Mouse (Mus musculus) hindbrain, embryonic 14.5 days (tissue): ENCODE results near the gene Psma3. TPM values are rescaled to one million over a fixed set of nuclear protein-coding genes. Genes with fewer than 3 reads are reported as not detected.

ENCODE experiments used
- ATAC-seq: fragments of 200-750 bp; cut with Nextera tagmentation; 2 replicates; pipeline ENCODE4 v1.8.0; 2017; ENCODE audit warnings: moderate number of reproducible peaks, mild to moderate bottlenecking, moderate TSS enrichment, moderate library complexity; ENCODE audit not compliant: low FRiP score
- DNase-seq: peaks from one replicate; pipeline ENCODE4 v3.0.0-alpha.2; 2015; ENCODE audit warnings: low spot score
- H3K27ac ChIP-seq: fragments of 300-500 bp; sonication (generic); 2 replicates; pipeline ENCODE4 v1.5.1; 2014; ENCODE audit warnings: mild to moderate bottlenecking, moderate library complexity
- H3K27me3 ChIP-seq: fragments of 300-500 bp; sonication (generic); 2 replicates; pipeline ENCODE4 v1.6.1; 2014; ENCODE audit warnings: mild to moderate bottlenecking, low read length, mixed read lengths; ENCODE audit not compliant: control insufficient read depth, insufficient read depth
- H3K36me3 ChIP-seq: fragments of 300-500 bp; sonication (generic); replicated peaks from 2 replicates; pipeline ENCODE4 v1.6.1; 2014; ENCODE audit not compliant: control insufficient read depth, insufficient read depth
- H3K4me1 ChIP-seq: fragments of 300-500 bp; sonication (generic); replicated peaks from 2 replicates; pipeline ENCODE4 v1.6.1; 2014; ENCODE audit warnings: antibody characterized with exemption, low read length, mixed read lengths; ENCODE audit not compliant: control insufficient read depth, insufficient read depth
- H3K4me2 ChIP-seq: fragments of 300-500 bp; sonication (generic); replicated peaks from 2 replicates; pipeline ENCODE4 v1.6.1; 2014; ENCODE audit warnings: mild to moderate bottlenecking, moderate library complexity
- H3K4me3 ChIP-seq: fragments of 300-500 bp; sonication (generic); replicated peaks from 2 replicates; pipeline ENCODE4 v1.5.1; 2014; ENCODE audit warnings: mild to moderate bottlenecking, low read length
- H3K9ac ChIP-seq: fragments of 300-500 bp; sonication (generic); 2 replicates; pipeline ENCODE4 v1.6.1; 2014
- H3K9me3 ChIP-seq: fragments of 300-500 bp; sonication (generic); 2 replicates; pipeline ENCODE4 v1.6.1; 2016; ENCODE audit warnings: low read length; ENCODE audit not compliant: control insufficient read depth
- WGBS: fragments of 180-500 bp; shearing (Covaris S2); extraction: QIAGEN DNeasy Blood & Tissue Kit; methylation state at CpG from one replicate; pipeline ENCODE4 v1.1.7; 2014; 5-methylcytosine and 5-hydroxymethylcytosine counted together
- polyA plus RNA-seq: library from polyadenylated mRNA; unstranded; fragments of >200 nt; fragmentation: Nextera tagmentation; extraction: Ambion mirVana; gene quantifications from 2 replicates; pipeline ENCODE4 v1.2.1, GENCODE M21; 2014

Psma3 gene
- polyA plus RNA-seq, 1 experiment from 2014 or later: 564 TPM

- no peak overlapping the region for H3K4me2 ChIP-seq
- ATAC-seq: no peak
- no peak overlapping the region for H3K9ac ChIP-seq
- no peaks in the 10 kb centered on the region for H3K9me3 ChIP-seq
- H3K36me3 ChIP-seq: peaks cover 60% of the 10 kb centered on the region
- no peaks in the 10 kb centered on the region for H3K4me1 ChIP-seq
- no peak overlapping the region for H3K27ac ChIP-seq
- DNase-seq: no peak
- H3K4me3 ChIP-seq: no peak overlapping the region
- 93% methylated on average over 12 of the region's 12 CpGs for WGBS
- H3K27me3 ChIP-seq: no peaks in the 10 kb centered on the region
Observed at GRCm38 (mm10) chr12:71036729-71037404, 62.4 kb downstream of the Psma3 start.

- H3K27me3 ChIP-seq: no peaks in the 10 kb centered on the region
- no peak for DNase-seq
- H3K27ac ChIP-seq: no peak overlapping the region
- ATAC-seq: no peak
- H3K9me3 ChIP-seq: no peaks in the 10 kb centered on the region
- H3K9ac ChIP-seq: no peak overlapping the region
- H3K4me3 ChIP-seq: no peak overlapping the region
- no peak overlapping the region for H3K4me2 ChIP-seq
- H3K36me3 ChIP-seq: peaks cover 79% of the 10 kb centered on the region
- no peaks in the 10 kb centered on the region for H3K4me1 ChIP-seq
- 92% methylated on average over 7 of the region's 7 CpGs for WGBS
Observed at GRCm38 (mm10) chr12:71040462-71040861, 66.0 kb downstream of the Psma3 start.

- no peak overlapping the region for H3K27ac ChIP-seq
- no peak overlapping the region for H3K4me3 ChIP-seq
- no peaks in the 10 kb centered on the region for H3K9me3 ChIP-seq
- no peak overlapping the region for H3K4me2 ChIP-seq
- no peaks in the 10 kb centered on the region; the same call in 1 of the 2 replicates for H3K4me1 ChIP-seq
- H3K27me3 ChIP-seq: no peaks in the 10 kb centered on the region
- ATAC-seq (no peak), DNase-seq (no peak)
- no peak overlapping the region for H3K9ac ChIP-seq
- 100% methylated on average over 1 of the region's 1 CpGs for WGBS
- peaks cover 85% of the 10 kb centered on the region for H3K36me3 ChIP-seq
Observed at GRCm38 (mm10) chr12:71042451-71042850, 68.0 kb downstream of the Psma3 start.

GRCm38 (mm10) chr12:71043571-71043970 lies 69.2 kb downstream of the Psma3 start:
- no peak overlapping the region for H3K4me2 ChIP-seq
- H3K4me3 ChIP-seq: no peak overlapping the region
- no peak overlapping the region for H3K9ac ChIP-seq
- no peaks in the 10 kb centered on the region for H3K9me3 ChIP-seq
- DNase-seq (no peak), ATAC-seq (no peak)
- H3K27me3 ChIP-seq: no peaks in the 10 kb centered on the region
- no peaks in the 10 kb centered on the region; the same call in 1 of the 2 replicates for H3K4me1 ChIP-seq
- H3K36me3 ChIP-seq: peaks cover 74% of the 10 kb centered on the region
- no peak overlapping the region for H3K27ac ChIP-seq
- 95% methylated on average over 3 of the region's 3 CpGs for WGBS

GRCm38 (mm10) chr12:71044488-71044887 lies 70.1 kb downstream of the Psma3 start:
- H3K9me3 ChIP-seq: no peaks in the 10 kb centered on the region
- no peak overlapping the region for H3K4me3 ChIP-seq
- peaks cover 65% of the 10 kb centered on the region for H3K36me3 ChIP-seq
- DNase-seq: no peak
- H3K27me3 ChIP-seq: no peaks in the 10 kb centered on the region
- 94% methylated on average over 2 of the region's 2 CpGs for WGBS
- H3K4me2 ChIP-seq: no peak overlapping the region
- ATAC-seq: no peak
- H3K4me1 ChIP-seq: no peaks in the 10 kb centered on the region; the same call in 1 of the 2 replicates
- no peak overlapping the region for H3K9ac ChIP-seq
- H3K27ac ChIP-seq: no peak overlapping the region

Other genes starting within 250 kb of the Psma3 start
- gene Frmd6, start 149.1 kb upstream of the Psma3 start, polyA plus RNA-seq: 9.5 and 10.6 TPM in 2 replicates
- 220 and 224 TPM in 2 replicates for gene Actr10, start 36.8 kb upstream of the Psma3 start, polyA plus RNA-seq
- gene Arid4a, start 41.4 kb downstream of the Psma3 start, polyA plus RNA-seq: 36.9 and 39.1 TPM in 2 replicates
- gene Tomm20l, start 136.8 kb downstream of the Psma3 start, polyA plus RNA-seq: not detected in 2 replicates
- 114 and 116 TPM in 2 replicates for gene Timm9, start 162.1 kb downstream of the Psma3 start, polyA plus RNA-seq
- 11.1 and 13.9 TPM in 2 replicates for gene 2700049A03Rik, start 162.2 kb downstream of the Psma3 start, polyA plus RNA-seq